Mouse (Mus musculus) hindbrain, embryonic 12.5 days (tissue): ENCODE results near the gene U2surp. TPM values are rescaled to one million over a fixed set of nuclear protein-coding genes. Genes with fewer than 3 reads are reported as not detected.

Experiments used
- ATAC-seq: fragments of 200-750 bp; cut with Nextera tagmentation; 2 replicates; pipeline ENCODE4 v1.8.0; 2017; ENCODE audit warnings: moderate TSS enrichment; ENCODE audit not compliant: low FRiP score
- H3K27ac ChIP-seq: fragments of 300-500 bp; sonication (generic); 2 replicates; pipeline ENCODE4 v1.5.1; 2016; ENCODE audit warnings: mild to moderate bottlenecking
- H3K27me3 ChIP-seq: fragments of 300-500 bp; sonication (generic); 2 replicates; pipeline ENCODE4 v1.6.1; 2016; ENCODE audit warnings: mild to moderate bottlenecking
- H3K36me3 ChIP-seq: fragments of 300-500 bp; sonication (generic); 2 replicates; pipeline ENCODE4 v1.6.1; 2016; ENCODE audit warnings: mild to moderate bottlenecking
- H3K4me1 ChIP-seq: fragments of 300-500 bp; sonication (generic); 2 replicates; pipeline ENCODE4 v1.6.1; 2016
- H3K4me2 ChIP-seq: fragments of 300-500 bp; sonication (generic); replicated peaks from 2 replicates; pipeline ENCODE4 v1.6.1; 2016; ENCODE audit warnings: mild to moderate bottlenecking
- H3K4me3 ChIP-seq: fragments of 300-500 bp; sonication (generic); 2 replicates; pipeline ENCODE4 v1.5.1; 2016; ENCODE audit warnings: mild to moderate bottlenecking
- H3K9ac ChIP-seq: fragments of 300-500 bp; sonication (generic); 2 replicates; pipeline ENCODE4 v1.6.1; 2016; ENCODE audit warnings: mild to moderate bottlenecking, moderate library complexity
- H3K9me3 ChIP-seq: fragments of 300-500 bp; sonication (generic); replicated peaks from 2 replicates; pipeline ENCODE4 v1.6.1; 2016; ENCODE audit warnings: mild to moderate bottlenecking
- WGBS: fragments of 180-500 bp; shearing (Covaris S2); methylation state at CpG from one replicate; pipeline ENCODE4 v1.1.7; 2016; 5-methylcytosine and 5-hydroxymethylcytosine counted together
- polyA plus RNA-seq: library from polyadenylated mRNA; unstranded; fragments of >200 nt; fragmentation: Nextera tagmentation; extraction: Ambion mirVana; gene quantifications from 2 replicates; pipeline ENCODE4 v1.2.1, GENCODE M21; 2016

The U2surp gene
- 159 and 182 TPM in 2 replicates for polyA plus RNA-seq

- H3K9me3 ChIP-seq, result no peaks in the 10 kb centered on the region
- H3K36me3 ChIP-seq, result no peaks in the 10 kb centered on the region
- WGBS, result under 1% methylated on average over 74 of the region's 74 CpGs
- peak within 1 kb of the TSS; percentile 84 for H3K27ac ChIP-seq
- H3K4me2 ChIP-seq, result peak within 1 kb of the TSS; percentile 84
- peak within 1 kb of the TSS; percentile 76 for H3K9ac ChIP-seq
- peaks cover 14% of the 10 kb centered on the region for H3K4me1 ChIP-seq
- peak within 1 kb of the TSS; percentile 82 for H3K4me3 ChIP-seq
- peak; percentile 94 for ATAC-seq
- no peaks in the 10 kb centered on the region for H3K27me3 ChIP-seq
Measured at GRCm38 (mm10) chr9:95511472-95512330, at the start of gene U2surp. Gene U2surp (minus strand): TSS chr9:95511996.

- Histone ChIP-seq H3K4me2 (peak overlapping the region; percentile 91), H3K9ac (peak overlapping the region; percentile 75), H3K27ac (peak overlapping the region; percentile 60), H3K4me3 (peak overlapping the region; percentile 67), H3K27me3 (peaks cover 74% of the 10 kb centered on the region), H3K9me3 (no peaks in the 10 kb centered on the region), H3K36me3 (no peaks in the 10 kb centered on the region), H3K4me1 (peaks cover 12% of the 10 kb centered on the region)
- ATAC-seq, result peak; percentile 72
- 16% methylated on average over 68 of the region's 78 CpGs for WGBS
Measured at GRCm38 (mm10) chr9:95559936-95560735, 48.3 kb upstream of the U2surp start.

GRCm38 (mm10) chr9:95559059-95559935, 47.5 kb upstream of the U2surp start, which contains the start of gene Paqr9:
Gene Paqr9 (plus strand): TSS chr9:95559657.
- WGBS, result under 1% methylated on average over 53 of the region's 118 CpGs
- Histone ChIP-seq H3K27me3 (peaks cover 76% of the 10 kb centered on the region), H3K4me2 (peak within 1 kb of the TSS; percentile 91), H3K9ac (peak within 1 kb of the TSS; percentile 75), H3K4me1 (peaks cover 12% of the 10 kb centered on the region), H3K9me3 (no peaks in the 10 kb centered on the region), H3K4me3 (peak within 1 kb of the TSS; percentile 67), H3K27ac (peak within 1 kb of the TSS; percentile 60), H3K36me3 (no peaks in the 10 kb centered on the region)
- peak; percentile 76 for ATAC-seq

DNA sequence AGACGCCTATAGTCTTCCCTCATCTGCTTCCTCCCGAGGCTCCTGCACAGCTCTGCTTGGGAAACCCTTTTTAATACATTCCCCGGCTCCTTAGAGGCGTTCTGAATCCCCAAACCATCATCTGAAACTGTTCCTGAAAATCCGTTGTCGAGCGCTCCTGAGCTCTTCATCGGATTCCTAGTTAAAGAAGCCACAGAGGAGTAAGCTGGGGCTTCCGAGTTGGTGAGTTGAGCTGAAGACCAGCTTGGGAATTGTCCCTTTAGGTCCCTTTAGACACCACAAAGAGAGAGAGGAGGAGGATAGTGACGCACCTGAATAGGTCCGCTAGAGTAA, 46.9 kb upstream of the U2surp start:
- Histone ChIP-seq H3K27ac (no peak overlapping the region), H3K4me1 (peaks cover 12% of the 10 kb centered on the region), H3K27me3 (peaks cover 71% of the 10 kb centered on the region), H3K9me3 (no peaks in the 10 kb centered on the region), H3K9ac (peak overlapping the region; percentile 75; the same call in 1 of the 2 replicates), H3K4me2 (peak overlapping the region; percentile 91), H3K36me3 (no peaks in the 10 kb centered on the region), H3K4me3 (peak overlapping the region; percentile 67)
- WGBS, result 12% methylated on average over 11 of the region's 11 CpGs
- no peak for ATAC-seq

- peaks cover 63% of the 10 kb centered on the region for H3K27me3 ChIP-seq
- no peak overlapping the region for H3K9ac ChIP-seq
- WGBS, result 71% methylated on average over 6 of the region's 6 CpGs
Measured at GRCm38 (mm10) chr9:95557722-95558121, 45.9 kb upstream of the U2surp start.

GRCm38 (mm10) chr9:95556067-95556512, 44.3 kb upstream of the U2surp start:
- ATAC-seq, result no peak
- WGBS, result 92% methylated on average over 4 of the region's 4 CpGs
- peaks cover 47% of the 10 kb centered on the region for H3K27me3 ChIP-seq
- H3K9me3 ChIP-seq, result no peaks in the 10 kb centered on the region
- H3K4me3 ChIP-seq, result no peak overlapping the region
- H3K9ac ChIP-seq, result no peak overlapping the region
- no peak overlapping the region for H3K4me2 ChIP-seq
- H3K27ac ChIP-seq, result no peak overlapping the region
- peaks cover 12% of the 10 kb centered on the region for H3K4me1 ChIP-seq
- H3K36me3 ChIP-seq, result no peaks in the 10 kb centered on the region

More at GRCm38 (mm10) chr9:95557722-95558121, 45.9 kb upstream of the U2surp start:
- Histone ChIP-seq H3K27ac (no peak overlapping the region), H3K9me3 (no peaks in the 10 kb centered on the region), H3K4me2 (no peak overlapping the region), H3K4me3 (no peak overlapping the region), H3K36me3 (no peaks in the 10 kb centered on the region), H3K4me1 (peaks cover 12% of the 10 kb centered on the region)
- no peak for ATAC-seq

DNA sequence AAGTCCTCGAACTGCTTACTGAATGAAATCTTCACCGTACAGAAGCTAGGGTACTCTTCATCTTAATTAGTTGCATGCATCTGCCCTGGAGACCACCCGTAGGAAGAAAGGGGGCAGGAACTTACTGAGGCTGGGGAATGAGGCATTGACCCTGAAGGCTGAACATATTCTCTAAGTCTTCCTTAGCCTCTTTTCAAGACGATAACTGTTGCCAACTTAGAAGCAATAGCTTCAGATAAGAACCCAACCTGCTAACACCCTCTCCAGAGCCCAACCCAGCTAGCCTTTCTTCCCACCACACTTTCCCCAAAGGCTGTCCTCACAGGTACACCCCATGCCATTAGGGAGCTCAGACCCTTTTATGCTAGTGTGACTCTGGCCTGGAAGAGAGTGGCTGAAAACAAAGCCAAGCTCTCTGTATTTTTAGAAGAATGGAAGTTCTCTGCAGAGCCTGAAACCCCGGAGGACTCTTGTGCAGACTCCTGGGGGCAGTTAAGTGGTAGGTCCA, 43.5 kb upstream of the U2surp start:
- Histone ChIP-seq H3K4me3 (no peak overlapping the region), H3K27ac (no peak overlapping the region), H3K27me3 (peaks cover 39% of the 10 kb centered on the region), H3K4me1 (peaks cover 8% of the 10 kb centered on the region), H3K9ac (no peak overlapping the region), H3K4me2 (no peak overlapping the region), H3K36me3 (no peaks in the 10 kb centered on the region), H3K9me3 (no peaks in the 10 kb centered on the region)
- ATAC-seq, result no peak
- 68% methylated on average over 5 of the region's 5 CpGs for WGBS

DNA sequence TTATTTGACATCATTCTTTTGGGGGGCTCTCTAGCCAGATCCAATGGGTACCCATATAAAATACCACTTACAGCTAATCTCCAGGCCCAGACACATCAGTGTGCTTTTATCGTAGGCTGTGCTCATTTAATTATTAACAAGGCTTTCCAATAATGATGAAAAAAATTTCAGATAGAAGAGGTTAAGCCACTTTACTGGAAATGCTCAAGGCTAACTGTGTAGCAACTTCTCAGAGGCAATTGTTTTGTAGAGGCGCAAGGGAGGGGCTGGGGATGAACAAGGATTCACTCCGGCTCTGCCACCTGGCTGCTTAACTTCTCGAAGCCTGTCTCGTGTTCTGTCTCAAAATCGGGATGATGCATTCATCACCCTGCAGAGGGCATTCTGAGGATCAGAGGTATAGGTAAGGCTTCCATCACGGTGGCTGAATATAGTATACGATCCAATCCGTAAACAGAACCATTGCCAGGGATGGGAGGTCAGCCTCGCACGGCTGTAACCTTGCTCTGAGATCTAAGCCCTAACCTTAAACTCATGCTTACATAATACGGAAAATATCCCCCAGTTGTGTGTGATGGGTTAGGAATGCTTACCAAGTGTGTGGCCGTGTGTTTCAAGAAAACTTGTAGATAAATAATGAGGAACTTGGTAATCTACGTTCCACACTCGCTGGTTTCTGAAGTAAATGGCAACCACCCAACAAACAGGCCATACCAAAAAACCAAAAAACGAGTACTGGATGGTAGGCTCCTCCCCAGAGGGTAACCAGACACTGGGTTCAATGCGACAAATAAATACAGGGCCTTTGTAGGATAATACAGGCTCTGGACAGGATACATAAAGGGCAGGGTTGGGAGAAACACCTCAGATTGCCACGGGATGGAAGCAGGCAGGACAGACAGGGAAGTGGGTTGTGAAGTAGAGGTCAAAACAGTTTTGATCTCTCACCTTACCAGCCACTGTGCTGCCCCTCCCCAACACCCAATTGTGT, 42.7 kb upstream of the U2surp start:
- Histone ChIP-seq H3K4me3 (no peak overlapping the region), H3K27ac (no peak overlapping the region), H3K27me3 (peaks cover 33% of the 10 kb centered on the region), H3K9me3 (no peaks in the 10 kb centered on the region), H3K36me3 (no peaks in the 10 kb centered on the region), H3K4me1 (peaks cover 4% of the 10 kb centered on the region; the same call in 1 of the 2 replicates), H3K9ac (no peak overlapping the region), H3K4me2 (no peak overlapping the region)
- ATAC-seq, result no peak
- WGBS, result 87% methylated on average over 18 of the region's 18 CpGs

DNA sequence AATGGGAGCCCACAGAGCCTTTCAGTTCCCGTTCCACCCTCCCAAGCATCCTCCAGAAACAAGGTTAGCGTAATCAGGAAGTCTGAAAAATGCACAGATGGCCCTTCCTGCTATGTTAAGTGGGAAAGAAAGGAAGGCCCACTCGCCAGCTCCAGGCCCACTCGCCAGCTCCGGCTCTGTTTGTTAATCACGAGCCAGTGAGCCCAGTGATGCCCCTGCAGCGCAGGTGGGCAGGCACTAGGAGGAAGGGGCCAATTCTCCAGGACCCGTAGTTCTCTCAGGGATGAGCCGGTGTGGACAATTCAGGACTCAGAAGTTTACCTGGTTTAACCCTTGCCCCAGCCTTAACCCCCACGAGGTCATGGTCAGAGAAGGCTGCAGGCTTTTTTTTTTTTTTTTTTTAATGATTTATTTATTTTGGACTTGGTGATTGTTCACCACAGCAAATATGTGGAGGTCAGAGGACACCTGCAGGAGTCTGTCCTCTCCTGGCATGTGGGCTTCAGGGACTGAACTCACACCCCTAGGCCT, 40.4 kb upstream of the U2surp start:
- Histone ChIP-seq H3K36me3 (no peaks in the 10 kb centered on the region), H3K9me3 (no peaks in the 10 kb centered on the region), H3K4me1 (no peaks in the 10 kb centered on the region), H3K9ac (no peak overlapping the region), H3K4me2 (no peak overlapping the region), H3K27me3 (peaks cover 17% of the 10 kb centered on the region), H3K27ac (no peak overlapping the region), H3K4me3 (no peak overlapping the region)
- no peak for ATAC-seq
- 71% methylated on average over 10 of the region's 10 CpGs for WGBS

GRCm38 (mm10) chr9:95550856-95551774, 39.3 kb upstream of the U2surp start:
- no peak for ATAC-seq
- 75% methylated on average over 9 of the region's 9 CpGs for WGBS
- no peak overlapping the region for H3K4me2 ChIP-seq
- no peaks in the 10 kb centered on the region for H3K36me3 ChIP-seq
- no peak overlapping the region for H3K4me3 ChIP-seq
- no peak overlapping the region for H3K27ac ChIP-seq
- no peak overlapping the region for H3K9ac ChIP-seq
- H3K4me1 ChIP-seq, result no peaks in the 10 kb centered on the region
- H3K9me3 ChIP-seq, result no peaks in the 10 kb centered on the region
- peaks cover 7% of the 10 kb centered on the region for H3K27me3 ChIP-seq
